Mouse (Mus musculus) hindbrain, embryonic 13.5 days (tissue): ENCODE measurements at regions not wholly inside any gene's neighbourhood (a gene's known extent, or its start where the extent isn't known, plus 50 kb on each side); places are given as distances from the start of the nearest gene placed in this dataset.
"Not testable (repeated sequence)": the region's sequence is repeated elsewhere in the genome, so short reads cannot be mapped to it uniquely, and the experiment has no call there.

Experiments
- ATAC-seq: fragments of 200-750 bp; cut with Nextera tagmentation; 2 replicates; pipeline ENCODE4 v1.8.0; 2017; ENCODE audit warnings: moderate TSS enrichment; ENCODE audit not compliant: low FRiP score
- H3K27ac ChIP-seq: fragments of 300-500 bp; sonication (generic); 2 replicates; pipeline ENCODE4 v1.5.1; 2015; ENCODE audit warnings: inconsistent platforms, mild to moderate bottlenecking, moderate library complexity
- H3K27me3 ChIP-seq: fragments of 300-500 bp; sonication (generic); 2 replicates; pipeline ENCODE4 v1.6.1; 2015; ENCODE audit warnings: mild to moderate bottlenecking, inconsistent platforms
- H3K36me3 ChIP-seq: fragments of 300-500 bp; sonication (generic); 2 replicates; pipeline ENCODE4 v1.6.1; 2015; ENCODE audit warnings: mild to moderate bottlenecking, inconsistent platforms
- H3K4me1 ChIP-seq: fragments of 300-500 bp; sonication (generic); replicated peaks from 2 replicates; pipeline ENCODE4 v1.6.1; 2015; ENCODE audit warnings: inconsistent platforms
- H3K4me2 ChIP-seq: fragments of 300-500 bp; sonication (generic); 2 replicates; pipeline ENCODE4 v1.6.1; 2015; ENCODE audit warnings: inconsistent platforms, mild to moderate bottlenecking, moderate library complexity
- H3K4me3 ChIP-seq: fragments of 300-500 bp; sonication (generic); 2 replicates; pipeline ENCODE4 v1.5.1; 2015; ENCODE audit warnings: mild to moderate bottlenecking, inconsistent platforms
- H3K9ac ChIP-seq: fragments of 300-500 bp; sonication (generic); 2 replicates; pipeline ENCODE4 v1.6.1; 2015; ENCODE audit warnings: mild to moderate bottlenecking, inconsistent platforms
- H3K9me3 ChIP-seq: fragments of 300-500 bp; sonication (generic); 2 replicates; pipeline ENCODE4 v1.6.1; 2016; ENCODE audit warnings: inconsistent platforms
- WGBS: fragments of 180-500 bp; shearing (Covaris S2); methylation state at CpG from one replicate; pipeline ENCODE4 v1.1.7; 2015; 5-methylcytosine and 5-hydroxymethylcytosine counted together

DNA sequence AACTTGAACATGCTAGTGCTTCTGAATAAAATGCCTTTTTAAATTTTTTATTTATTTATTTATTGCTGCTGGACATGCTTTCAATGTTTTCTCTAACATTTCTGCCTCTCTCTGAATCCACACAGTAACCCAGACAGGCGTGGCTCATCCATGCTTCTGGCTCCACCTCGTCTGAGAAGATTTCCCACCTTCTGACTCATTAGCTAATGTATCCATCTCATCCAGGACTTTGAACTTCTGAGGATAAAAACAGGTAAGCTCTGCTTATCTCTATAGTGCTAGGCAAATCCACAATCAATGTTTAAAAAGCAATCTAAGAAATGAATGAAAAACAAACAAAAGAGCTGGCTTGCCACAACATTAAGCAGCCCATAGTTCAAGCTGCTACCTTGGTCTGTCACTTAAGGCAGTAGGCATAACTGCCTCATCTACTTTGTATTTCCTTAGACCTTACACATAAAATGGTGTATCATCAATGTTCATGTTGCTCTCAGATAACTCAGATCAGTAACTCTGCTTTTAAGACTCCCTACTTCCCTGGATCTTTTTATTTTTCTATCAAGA lies 66.8 kb upstream of the Nt5e start:
- Histone ChIP-seq H3K4me1 (no peaks in the 10 kb centered on the region), H3K4me2 (no peak overlapping the region), H3K27ac (no peak overlapping the region), H3K4me3 (no peak overlapping the region), H3K9me3 (no peaks in the 10 kb centered on the region), H3K9ac (no peak overlapping the region), H3K36me3 (no peaks in the 10 kb centered on the region), H3K27me3 (no peaks in the 10 kb centered on the region)
- 80% methylated on average over 2 of the region's 2 CpGs for WGBS
- ATAC-seq = no peak

DNA sequence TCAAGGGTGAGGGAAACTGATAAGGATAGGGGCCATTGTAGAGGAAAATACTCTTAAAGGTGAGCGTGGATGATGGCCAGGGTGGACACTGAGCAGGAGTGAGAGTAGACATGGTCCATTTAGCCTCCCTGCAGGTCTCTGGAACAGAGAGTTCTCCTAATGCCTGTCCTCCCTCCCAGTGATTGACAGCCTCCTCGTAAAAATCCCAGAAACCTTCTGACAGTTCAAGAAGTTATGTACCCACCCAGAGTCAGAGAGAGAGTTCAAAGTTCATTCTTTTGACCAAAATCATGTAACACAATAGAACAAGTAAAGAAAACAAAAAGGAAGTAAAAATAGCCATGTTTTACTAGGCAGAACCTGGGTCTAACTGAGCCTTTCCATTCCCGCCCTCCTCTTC lies 64.5 kb upstream of the Nt5e start:
- no peak overlapping the region for H3K4me3 ChIP-seq
- 72% methylated on average over 3 of the region's 3 CpGs for WGBS
- ATAC-seq = no peak

DNA sequence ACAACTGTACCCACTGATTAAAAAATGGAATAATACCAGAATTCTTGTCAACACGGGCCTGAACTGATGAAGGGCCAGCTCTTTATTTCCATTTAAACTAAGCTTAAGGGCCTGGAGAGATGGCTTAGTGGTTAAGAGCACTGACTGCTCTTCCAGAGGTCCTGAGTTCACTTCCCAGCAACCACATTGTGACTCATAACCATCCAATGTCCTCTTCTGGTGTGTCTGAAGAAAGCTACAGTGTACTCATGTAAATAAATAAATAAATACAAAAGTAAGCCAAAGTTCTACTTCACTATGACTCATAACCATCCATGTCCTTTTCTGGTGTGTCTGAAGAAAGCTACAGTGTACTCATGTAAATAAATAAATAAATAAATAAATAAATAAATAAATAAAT lies 60.7 kb upstream of the Nt5e start:
- not testable (repeated sequence) for H3K36me3 ChIP-seq, H3K4me2 ChIP-seq, H3K27me3 ChIP-seq, H3K9ac ChIP-seq, ATAC-seq, H3K4me3 ChIP-seq, H3K9me3 ChIP-seq, H3K4me1 ChIP-seq, H3K27ac ChIP-seq
- WGBS = 90% methylated on average over 1 of the region's 1 CpGs

More for the DNA sequence above, 64.5 kb upstream of the Nt5e start:
- Histone ChIP-seq H3K36me3 (no peaks in the 10 kb centered on the region), H3K4me2 (no peak overlapping the region), H3K27ac (no peak overlapping the region), H3K9me3 (no peaks in the 10 kb centered on the region), H3K27me3 (no peaks in the 10 kb centered on the region), H3K4me1 (no peaks in the 10 kb centered on the region), H3K9ac (no peak overlapping the region)

DNA sequence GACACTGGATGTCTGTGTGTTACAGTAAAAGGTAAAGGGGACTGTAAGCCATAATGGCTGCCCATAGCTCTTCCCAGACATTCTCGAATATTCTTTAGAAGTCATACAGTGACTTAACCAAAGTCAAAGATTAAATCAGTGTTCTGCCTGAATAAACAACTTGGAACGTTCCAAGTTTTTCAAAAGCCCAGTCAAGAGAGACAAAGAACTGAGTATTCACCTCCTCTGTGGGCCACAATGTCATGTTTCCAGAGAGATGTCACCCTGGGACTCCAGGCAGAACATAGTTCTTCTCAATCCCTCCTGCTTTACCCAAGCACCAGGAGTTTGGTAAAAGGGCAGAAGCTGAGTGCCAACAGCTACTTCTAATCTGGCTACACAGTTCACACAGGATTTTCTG lies 58.2 kb upstream of the Nt5e start:
- Histone ChIP-seq H3K9ac (no peak overlapping the region), H3K4me2 (no peak overlapping the region), H3K4me3 (no peak overlapping the region), H3K36me3 (no peaks in the 10 kb centered on the region), H3K9me3 (no peaks in the 10 kb centered on the region), H3K27ac (no peak overlapping the region), H3K4me1 (no peaks in the 10 kb centered on the region), H3K27me3 (no peaks in the 10 kb centered on the region)
- WGBS = 72% methylated on average over 2 of the region's 2 CpGs
- ATAC-seq = no peak

DNA sequence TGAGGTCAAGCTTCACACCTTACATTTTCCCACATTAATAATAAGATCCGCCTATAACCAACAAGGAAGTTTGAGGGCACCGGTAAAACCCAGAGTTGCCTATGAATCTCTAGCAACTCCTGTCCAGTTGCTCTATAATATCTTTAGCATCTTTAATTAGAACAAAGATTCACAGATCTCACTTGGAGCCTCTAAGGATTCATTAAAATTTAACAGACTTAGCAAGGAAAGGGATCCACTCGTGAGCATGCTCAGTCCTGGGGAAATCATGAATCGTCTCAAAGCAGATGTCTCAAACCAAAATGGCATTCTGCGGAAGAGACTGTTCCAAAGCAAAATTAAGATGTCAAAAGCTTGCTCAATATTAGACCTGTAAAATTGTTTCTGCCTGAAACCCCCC lies 57.8 kb upstream of the Nt5e start:
- WGBS = 89% methylated on average over 5 of the region's 5 CpGs
- H3K9ac ChIP-seq = no peak overlapping the region
- H3K4me2 ChIP-seq = no peak overlapping the region
- no peaks in the 10 kb centered on the region for H3K4me1 ChIP-seq
- no peaks in the 10 kb centered on the region for H3K36me3 ChIP-seq
- no peaks in the 10 kb centered on the region for H3K27me3 ChIP-seq
- ATAC-seq = no peak
- H3K4me3 ChIP-seq = no peak overlapping the region
- H3K27ac ChIP-seq = no peak overlapping the region
- no peaks in the 10 kb centered on the region for H3K9me3 ChIP-seq

DNA sequence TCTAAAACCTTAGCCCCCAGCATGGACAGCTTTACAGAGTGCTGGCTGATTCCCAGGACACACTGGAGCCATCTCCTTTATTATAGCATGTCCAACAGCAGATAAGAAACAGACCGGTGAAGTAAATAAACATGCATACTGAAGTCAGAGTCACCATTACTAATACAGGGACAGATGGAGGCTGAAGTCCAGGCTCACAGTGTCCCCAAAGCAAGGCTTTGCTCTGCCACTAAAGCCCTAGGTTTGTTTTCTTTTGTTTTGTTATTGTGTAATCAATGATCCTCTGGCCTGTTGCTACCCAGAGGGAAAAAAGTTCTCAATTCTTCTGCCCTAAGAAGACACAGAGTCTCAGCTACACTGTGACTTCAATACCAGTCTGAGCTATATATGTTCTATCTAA lies 56.2 kb upstream of the Nt5e start:
- Histone ChIP-seq H3K4me3 (no peak overlapping the region), H3K4me2 (no peak overlapping the region), H3K9me3 (no peaks in the 10 kb centered on the region), H3K9ac (no peak overlapping the region), H3K36me3 (no peaks in the 10 kb centered on the region), H3K27ac (no peak overlapping the region), H3K27me3 (no peaks in the 10 kb centered on the region), H3K4me1 (no peaks in the 10 kb centered on the region)
- WGBS = 84% methylated on average over 1 of the region's 1 CpGs
- no peak for ATAC-seq

DNA sequence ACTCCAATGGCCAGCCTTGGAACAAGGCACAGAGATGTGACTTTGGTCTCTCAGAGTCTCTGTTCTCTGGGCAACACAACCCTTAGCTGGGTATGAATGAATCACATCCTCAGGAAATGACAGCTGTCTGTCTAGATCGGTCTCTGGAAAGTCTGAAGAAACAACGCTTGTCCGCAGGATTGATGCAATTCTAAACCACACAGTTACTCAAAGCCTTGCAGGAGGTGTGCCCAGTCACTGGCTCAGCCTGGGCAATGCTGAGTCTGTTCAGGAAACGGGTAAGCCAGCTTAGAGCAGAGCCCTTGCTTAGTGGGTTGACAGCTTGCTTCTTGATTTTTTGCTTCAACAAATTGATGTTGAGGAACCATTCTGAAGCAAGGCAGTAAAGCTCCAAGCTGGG lies 53.7 kb upstream of the Nt5e start:
- no peaks in the 10 kb centered on the region for H3K9me3 ChIP-seq
- no peak overlapping the region for H3K9ac ChIP-seq
- H3K4me3 ChIP-seq = no peak overlapping the region
- H3K27ac ChIP-seq = no peak overlapping the region
- no peak overlapping the region for H3K4me2 ChIP-seq
- 91% methylated on average over 4 of the region's 4 CpGs for WGBS
- ATAC-seq = no peak
- no peaks in the 10 kb centered on the region for H3K27me3 ChIP-seq
- H3K36me3 ChIP-seq = no peaks in the 10 kb centered on the region
- no peaks in the 10 kb centered on the region for H3K4me1 ChIP-seq

DNA sequence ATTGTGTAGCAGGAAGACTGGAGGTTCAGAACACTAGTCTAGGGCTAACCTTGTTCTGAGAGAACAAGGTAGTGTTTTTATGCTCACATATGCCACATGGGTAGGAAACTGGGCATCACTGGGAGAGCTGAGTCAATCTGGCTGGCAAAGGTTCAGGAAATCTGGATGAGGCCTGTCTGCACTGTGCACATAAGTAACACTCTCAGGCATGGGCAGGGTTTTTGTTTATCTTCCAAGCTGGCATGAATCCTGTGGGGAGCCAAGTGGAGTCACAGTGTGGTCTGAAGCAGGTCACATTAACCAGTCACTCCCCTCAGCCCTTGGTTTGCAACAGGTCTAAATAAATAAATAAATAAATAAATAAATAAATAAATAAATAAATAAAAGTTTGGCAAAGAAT lies 53.0 kb upstream of the Nt5e start:
- Histone ChIP-seq H3K27me3 (no peaks in the 10 kb centered on the region), H3K4me3 (no peak overlapping the region), H3K9ac (no peak overlapping the region), H3K36me3 (no peaks in the 10 kb centered on the region), H3K4me1 (no peaks in the 10 kb centered on the region), H3K27ac (no peak overlapping the region), H3K4me2 (no peak overlapping the region), H3K9me3 (no peaks in the 10 kb centered on the region)
- no peak for ATAC-seq

DNA sequence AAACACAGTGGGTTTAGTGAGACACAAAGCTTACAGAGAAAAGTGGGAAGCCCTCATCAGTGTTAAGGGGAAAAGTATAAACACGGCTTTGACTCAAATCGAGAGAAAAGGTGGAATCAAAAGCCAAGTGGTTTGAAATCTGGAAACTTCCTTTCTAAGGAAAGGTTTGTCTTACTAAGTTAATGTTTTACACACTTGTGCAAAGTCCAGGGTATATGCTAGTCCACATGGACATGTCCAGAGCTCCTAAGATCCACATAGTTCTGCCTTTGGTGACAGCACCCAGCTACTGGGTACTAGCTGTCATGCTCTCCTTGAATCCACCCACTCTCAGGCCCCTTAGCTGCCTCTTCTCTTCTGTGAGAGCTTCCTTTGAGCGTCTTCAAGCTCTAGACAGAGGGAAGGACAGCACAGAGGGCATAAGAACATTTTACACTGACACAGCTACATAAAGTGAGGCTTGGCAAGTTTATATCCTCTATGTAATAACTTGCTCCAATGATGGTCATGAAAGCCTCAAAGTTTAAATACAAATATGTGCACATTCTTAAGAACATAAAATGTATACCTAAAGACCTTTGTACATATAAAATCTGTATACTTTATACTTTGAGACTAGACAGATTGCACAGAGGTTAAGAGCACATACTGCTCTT lies 52.2 kb upstream of the Nt5e start:
- Histone ChIP-seq H3K9ac (no peak overlapping the region), H3K27ac (no peak overlapping the region), H3K4me3 (no peak overlapping the region), H3K36me3 (no peaks in the 10 kb centered on the region), H3K27me3 (no peaks in the 10 kb centered on the region), H3K4me2 (no peak overlapping the region), H3K9me3 (no peaks in the 10 kb centered on the region), H3K4me1 (no peaks in the 10 kb centered on the region)
- 87% methylated on average over 3 of the region's 3 CpGs for WGBS
- ATAC-seq = no peak

DNA sequence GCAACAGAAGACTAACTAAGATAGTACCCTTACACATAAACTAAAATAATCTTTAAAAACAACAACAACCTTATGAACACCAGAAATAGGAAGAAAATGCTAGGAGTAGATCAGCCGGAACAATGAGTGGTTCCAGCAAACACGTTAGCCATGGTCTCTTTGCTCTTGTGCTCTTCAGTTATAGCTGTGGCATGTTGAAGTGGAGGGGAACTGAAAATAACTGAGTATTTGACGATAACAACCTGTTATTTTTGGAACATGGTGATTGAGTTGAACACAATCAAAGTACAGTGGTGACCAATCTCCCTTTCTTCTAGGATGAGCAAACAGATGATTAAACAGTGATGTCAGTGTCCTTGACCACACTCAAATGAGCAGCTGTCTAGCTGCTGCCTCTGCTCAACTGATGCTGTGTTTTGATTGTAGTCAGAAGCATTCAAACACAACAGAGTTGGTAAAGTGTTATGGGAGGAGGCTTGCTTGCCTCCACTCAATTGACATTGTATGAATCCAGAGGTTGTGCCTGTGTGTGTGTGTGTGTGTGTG lies 50.9 kb upstream of the Nt5e start:
- no peak overlapping the region for H3K4me3 ChIP-seq
- 95% methylated on average over 3 of the region's 3 CpGs for WGBS
- H3K4me1 ChIP-seq = no peaks in the 10 kb centered on the region
- no peaks in the 10 kb centered on the region for H3K9me3 ChIP-seq
- no peaks in the 10 kb centered on the region for H3K27me3 ChIP-seq
- no peak overlapping the region for H3K9ac ChIP-seq
- no peaks in the 10 kb centered on the region for H3K36me3 ChIP-seq
- no peak for ATAC-seq
- H3K27ac ChIP-seq = no peak overlapping the region
- H3K4me2 ChIP-seq = no peak overlapping the region

DNA sequence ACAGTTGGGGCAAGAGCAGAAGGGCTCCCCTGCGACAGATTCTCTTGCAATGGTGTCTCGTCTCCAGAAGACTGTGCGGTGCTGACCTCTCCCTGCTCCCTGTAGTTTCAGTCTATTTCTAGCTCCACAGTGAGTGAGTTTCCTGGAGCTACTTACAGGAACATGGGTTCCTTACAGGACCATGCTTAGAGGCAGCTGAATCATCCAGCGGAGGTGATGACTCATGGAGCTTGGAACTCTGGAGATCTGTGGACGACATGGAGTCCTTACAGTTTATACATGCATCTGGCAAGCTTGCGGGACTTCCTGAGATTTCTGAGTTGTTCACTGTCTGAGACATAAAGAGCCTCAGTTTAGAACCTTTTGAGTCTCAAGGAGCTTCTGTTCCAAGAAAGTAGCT lies 50.0 kb upstream of the Nt5e start:
- H3K27me3 ChIP-seq = no peaks in the 10 kb centered on the region
- H3K9me3 ChIP-seq = no peaks in the 10 kb centered on the region
- ATAC-seq = no peak
- H3K4me2 ChIP-seq = no peak overlapping the region
- WGBS = 95% methylated on average over 6 of the region's 6 CpGs
- no peak overlapping the region for H3K27ac ChIP-seq
- no peaks in the 10 kb centered on the region for H3K4me1 ChIP-seq
- H3K4me3 ChIP-seq = no peak overlapping the region
- no peak overlapping the region for H3K9ac ChIP-seq
- no peaks in the 10 kb centered on the region for H3K36me3 ChIP-seq
